Mouse (Mus musculus) lung, postnatal 0 days (tissue): ENCODE data around the gene Dnaaf5.

Source experiments
- CTCF ChIP-seq: IDR thresholded peaks from 2 replicates; pipeline ENCODE4 v1.5.1; 2016; ENCODE audit warnings: antibody characterized with exemption, mild to moderate bottlenecking
- EP300 ChIP-seq: IDR thresholded peaks from 2 replicates; pipeline ENCODE4 v1.6.1; 2016; ENCODE audit warnings: antibody characterized with exemption, mild to moderate bottlenecking, control low read depth

- TF ChIP-seq CTCF (no peak), EP300 (no peak)
Observed at GRCm38 (mm10) chr5:139137176-139137575, 12.8 kb upstream of the Dnaaf5 start.
